Mouse (Mus musculus) heart, postnatal 14 days (tissue): ENCODE measurements around the gene Cnih3. TPM values are rescaled to one million over a fixed set of nuclear protein-coding genes. Genes with fewer than 3 reads are reported as not detected.
A peak's percentile ranks its signal among the peaks of the same experiment; 100 is the strongest.

Experiments used
- DNase-seq, 2 experiments: peaks; one replicate each; pipeline ENCODE4 v3.0.0; 2021 to 2022
- intact Hi-C: fragments of 180-260 bp; cut with DNase I; formaldehyde crosslinking; loops from one replicate; pipeline ENCODE4 v1.15.1; 2025
- long read RNA-seq, 2 experiments: library from polyadenylated mRNA; stranded (forward); transcript quantifications; one replicate each; pipeline ENCODE4 v2.0.0; 2021
- total RNA-seq, 2 experiments: library from RNA; stranded (reverse); gene quantifications; 2 replicates each; pipeline ENCODE4 v1.2.3; 2021

Gene Cnih3
- total RNA-seq = not detected
- long read RNA-seq, experiment 1 = 0 reads
- long read RNA-seq, experiment 2 = 0 reads

DNA sequence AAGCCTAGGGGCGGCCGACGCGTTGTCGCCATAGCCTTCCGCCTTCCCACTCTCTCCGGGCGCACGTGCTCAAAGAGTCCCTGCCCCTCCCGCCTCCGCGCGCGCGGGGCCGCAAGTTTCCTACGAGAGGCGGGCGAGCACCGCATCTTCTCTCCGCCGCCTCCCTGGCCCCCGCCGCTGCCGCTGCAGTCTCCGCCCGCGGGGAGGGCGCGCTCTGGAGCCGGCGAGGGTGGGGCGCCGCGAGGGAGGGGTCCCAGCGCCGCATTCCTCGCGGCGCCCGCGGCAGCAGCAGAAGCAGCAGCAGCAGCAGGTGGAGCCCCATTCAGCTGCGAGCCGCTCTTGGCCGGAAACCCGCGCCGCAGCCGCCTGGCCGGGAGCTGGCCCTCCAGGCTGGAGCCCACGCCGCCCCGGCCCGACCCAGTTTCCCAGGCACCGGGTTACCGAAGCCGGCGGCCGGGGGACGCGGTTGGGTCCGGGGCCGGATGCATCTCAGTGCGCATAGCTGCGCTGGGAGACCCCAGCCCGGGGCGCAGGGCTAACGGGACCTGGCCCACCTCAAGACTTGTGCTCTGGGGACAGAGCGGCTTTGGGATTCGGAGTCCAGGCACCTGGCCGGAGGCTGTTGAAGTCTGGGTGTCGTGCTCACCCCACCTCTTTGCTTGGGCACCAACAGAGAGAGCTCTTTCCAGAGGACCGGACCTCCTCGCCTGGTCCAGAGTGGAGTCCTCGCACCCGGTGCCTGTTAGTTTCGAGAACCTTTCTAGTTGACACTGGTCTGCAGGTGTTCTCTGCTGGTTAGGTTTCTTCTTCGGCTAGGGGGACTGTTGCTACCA lies at the start of gene Cnih3:
Cnih3 (plus strand) TSS at position 262 of the 833 bp plus-strand sequence.
- intact Hi-C loops = no loop called here
- DNase-seq = peak; percentile 57 to 60

DNA sequence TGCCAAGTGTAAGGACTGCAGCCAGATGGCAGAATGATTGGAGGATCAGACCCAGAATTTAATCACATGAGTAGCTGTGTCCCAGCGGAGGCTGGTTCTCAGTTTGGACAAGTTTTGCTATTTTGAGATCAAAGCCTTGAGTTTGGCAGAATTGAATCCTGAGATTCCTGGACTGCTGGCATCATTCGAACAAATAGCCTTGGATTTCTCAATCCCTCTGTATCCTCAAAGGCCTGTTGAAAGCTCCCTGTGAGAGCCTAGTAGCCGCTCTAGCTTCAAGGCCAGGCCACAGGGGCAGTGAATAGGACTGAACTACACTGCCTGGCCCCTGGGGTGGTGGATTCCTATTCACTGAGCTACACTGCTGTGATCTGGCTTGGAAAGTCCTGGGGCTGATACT lies 44.4 kb upstream of the Cnih3 start:
- DNase-seq = no peak
- intact Hi-C loops = no loop called here

DNA sequence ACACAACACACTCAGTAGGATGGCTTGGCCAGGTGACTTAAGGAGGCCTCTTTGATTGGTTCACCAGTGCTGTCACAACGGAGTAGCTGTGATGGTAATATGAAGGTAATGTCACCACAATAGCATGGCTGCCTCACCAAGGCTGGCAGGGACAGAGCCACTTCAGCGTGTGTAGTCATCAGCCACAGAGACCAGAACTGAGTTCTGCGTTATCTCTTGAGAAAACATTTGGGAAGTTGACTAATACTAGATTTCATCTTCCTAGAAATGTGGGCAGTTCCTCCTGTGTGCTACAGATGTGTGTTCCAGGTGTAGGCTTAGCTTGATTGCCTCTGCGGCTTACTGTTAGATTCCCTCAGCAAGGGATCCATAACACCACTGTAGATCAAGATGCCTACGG lies 41.7 kb upstream of the Cnih3 start:
- no peak for DNase-seq
- intact Hi-C loops = no loop called here

DNA sequence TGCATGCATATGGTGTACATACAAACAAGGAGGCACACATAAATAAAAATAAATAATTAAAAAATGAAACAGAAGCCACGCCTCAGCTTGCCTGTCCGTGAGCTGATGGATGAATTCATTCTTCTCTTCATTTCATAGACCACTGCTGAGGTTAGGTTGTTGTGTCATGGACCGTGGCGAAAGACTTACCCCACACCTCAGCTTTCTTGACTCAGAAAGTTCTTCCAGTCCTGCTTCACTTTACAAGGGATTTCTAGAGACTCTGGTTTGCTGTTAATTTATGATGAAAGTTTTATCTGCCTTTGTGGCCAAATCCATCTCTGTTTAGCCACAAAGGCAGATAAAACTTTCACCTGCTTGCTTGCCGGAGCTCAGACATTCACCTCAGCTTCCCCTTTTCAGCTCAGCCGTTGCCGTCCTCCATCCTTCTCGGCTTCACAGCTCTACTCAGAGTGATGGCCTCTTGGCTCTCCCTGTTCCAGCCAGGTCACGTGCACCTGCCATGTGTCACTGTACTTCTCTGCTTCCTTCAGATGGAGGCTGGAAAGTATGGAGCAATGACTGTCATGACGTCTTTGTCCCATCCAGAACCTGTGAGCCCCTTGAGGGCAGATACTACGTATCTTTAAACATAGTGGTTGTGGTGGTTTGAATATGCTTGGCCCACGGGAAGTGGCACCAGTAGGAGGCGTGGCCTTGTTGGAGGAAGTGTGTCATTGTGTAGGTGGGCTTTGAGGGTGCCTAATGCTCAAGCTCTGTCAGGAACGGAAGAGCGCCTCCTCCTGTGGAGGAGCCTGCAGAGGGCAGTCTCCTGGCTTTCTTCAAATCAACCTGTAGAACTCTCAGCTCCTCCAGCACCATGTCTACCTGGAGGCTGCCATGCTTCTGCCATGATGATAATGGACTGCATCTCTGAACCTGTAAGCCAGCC lies 40.0 kb upstream of the Cnih3 start:
- intact Hi-C loops = no loop called here
- DNase-seq = no peak

DNA sequence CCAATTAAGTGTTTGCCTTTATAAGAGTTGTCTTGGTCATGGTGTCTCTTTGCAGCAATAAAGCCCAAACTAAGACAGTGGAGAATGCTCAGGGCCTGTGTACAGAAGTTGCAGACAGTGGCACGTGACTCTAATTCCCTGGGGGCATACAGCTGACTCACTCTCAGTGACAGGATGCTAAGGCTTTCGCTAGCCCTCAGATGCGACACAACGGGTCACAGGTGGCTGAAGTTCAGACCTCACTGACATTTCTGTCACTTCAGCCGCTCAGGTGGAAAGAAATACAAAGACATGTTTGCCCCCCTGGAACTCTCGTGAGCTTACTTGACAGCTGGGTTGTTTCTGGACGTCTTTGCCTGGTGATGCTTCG lies 39.4 kb upstream of the Cnih3 start:
- intact Hi-C loops = no loop called here
- DNase-seq = no peak

DNA sequence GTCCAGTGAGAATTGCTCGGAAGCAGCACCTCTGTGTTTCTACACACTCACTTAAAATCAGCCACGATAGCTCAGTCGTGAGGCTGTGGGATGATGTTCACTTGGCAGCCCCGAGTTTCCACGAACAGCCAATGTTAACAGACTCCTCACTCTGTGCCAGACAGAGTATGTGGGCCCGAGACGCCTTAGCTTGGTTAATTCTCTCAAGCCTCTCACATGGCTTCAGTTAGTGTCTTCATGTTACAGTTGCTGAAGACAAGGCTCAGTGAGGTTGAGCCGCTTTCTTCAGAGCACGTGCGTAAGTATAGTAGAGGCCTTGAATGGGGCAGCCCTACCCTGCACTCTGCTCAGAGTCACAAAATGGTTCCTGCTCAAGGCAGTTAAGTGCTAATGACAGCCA lies 38.1 kb upstream of the Cnih3 start:
- intact Hi-C loops = no loop called here
- DNase-seq = no peak

DNA sequence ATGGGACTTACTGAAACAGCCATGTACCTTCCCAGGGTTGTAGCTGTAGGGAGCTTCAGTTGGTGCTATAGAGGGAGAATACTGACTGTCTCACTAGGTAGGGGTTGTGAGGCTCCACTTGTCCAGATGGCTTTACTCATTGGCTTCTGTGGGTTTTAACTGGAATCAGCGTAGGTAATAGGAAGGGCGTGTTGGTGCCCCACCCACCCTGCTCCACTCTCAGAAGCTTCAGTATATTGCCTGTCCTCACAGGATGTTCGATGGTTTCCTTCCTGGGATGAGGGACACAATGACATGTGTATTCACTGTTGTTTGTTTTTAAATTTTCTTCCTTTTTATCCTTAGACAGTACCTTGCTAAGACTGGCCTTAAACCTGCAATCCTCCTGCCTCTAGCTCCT lies 37.1 kb upstream of the Cnih3 start:
- DNase-seq = no peak
- intact Hi-C loops = no loop called here

DNA sequence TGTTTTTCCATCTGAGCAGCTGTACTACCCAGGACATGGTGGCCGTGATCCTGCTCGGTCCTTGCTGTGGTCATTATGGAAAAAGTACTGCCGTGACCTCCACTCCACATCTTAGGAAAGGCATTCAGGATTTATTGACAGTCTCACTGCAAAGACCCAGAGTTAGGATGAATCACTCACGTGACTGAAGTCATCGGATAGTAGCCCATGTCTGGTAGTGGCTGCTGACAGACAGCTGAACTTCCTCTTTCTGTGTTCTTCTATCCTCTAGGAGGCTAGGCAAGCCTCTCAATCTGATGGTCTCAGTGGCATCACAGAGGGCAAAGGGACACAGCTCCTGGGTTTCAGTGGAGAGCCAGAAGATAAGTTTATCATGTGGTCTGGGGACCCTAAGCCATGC lies 35.9 kb upstream of the Cnih3 start:
- no peak for DNase-seq
- intact Hi-C loops = no loop called here

DNA sequence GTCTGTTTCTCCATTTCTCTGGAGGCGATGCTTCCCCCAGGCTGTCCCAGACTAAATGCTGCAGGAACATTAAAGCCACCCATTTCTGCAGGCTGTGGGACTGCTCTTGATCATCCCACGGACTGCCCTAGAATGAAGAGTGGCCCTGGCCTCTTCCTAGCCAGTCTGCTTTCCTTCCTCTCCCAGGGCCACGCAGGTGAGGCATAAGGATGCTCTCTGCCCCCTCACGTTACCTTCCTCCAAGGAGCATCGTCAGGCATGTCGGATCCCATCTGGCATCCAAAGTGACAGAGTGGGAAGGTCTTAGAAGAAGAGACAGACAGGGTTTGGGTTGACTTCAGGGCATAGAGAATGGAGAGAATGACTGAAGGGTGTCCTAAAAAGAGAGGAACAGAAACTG lies 33.0 kb upstream of the Cnih3 start:
- DNase-seq = no peak
- intact Hi-C loops = no loop called here

DNA sequence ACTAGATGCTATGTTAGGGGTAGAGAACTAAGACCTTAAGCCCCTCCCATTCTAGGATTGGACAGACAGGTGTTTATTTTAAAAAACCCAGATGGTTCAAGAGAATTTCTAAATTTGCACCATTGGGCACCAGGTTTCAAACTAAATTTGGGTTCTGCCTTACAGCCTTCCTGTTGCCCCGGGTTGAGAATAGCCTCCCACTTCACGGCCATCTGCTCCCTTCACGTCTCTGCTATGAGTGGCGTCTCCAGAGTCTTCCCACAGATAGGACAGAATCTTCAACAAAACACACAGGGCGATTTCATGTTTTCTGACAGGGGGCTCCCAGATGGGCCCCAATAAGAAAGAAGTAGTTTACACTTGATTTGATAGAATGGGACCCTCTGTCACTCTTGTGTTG lies 31.3 kb upstream of the Cnih3 start:
- intact Hi-C loops = no loop called here

DNA sequence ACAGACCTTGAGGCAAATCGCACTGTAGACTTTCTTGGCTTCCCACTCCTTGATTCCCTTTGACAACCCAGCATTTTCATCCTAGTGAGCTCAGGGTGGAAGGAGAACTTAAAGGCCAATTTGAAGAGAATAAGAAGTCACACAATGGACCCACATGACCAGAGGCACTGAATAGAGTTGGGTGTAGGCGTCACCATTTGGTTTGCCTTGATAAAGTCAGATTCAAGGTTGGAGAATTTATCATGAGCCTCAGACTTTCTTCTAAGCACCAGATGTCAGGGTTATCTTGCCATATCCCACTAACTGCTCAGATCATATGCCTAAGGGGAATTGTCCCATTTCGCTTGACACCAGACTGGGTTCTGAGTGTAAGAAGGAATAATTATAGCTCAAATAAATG lies 29.3 kb upstream of the Cnih3 start:
- no peak for DNase-seq
- intact Hi-C loops = no loop called here

More for the DNA sequence above, 31.3 kb upstream of the Cnih3 start:
- DNase-seq = no peak

DNA sequence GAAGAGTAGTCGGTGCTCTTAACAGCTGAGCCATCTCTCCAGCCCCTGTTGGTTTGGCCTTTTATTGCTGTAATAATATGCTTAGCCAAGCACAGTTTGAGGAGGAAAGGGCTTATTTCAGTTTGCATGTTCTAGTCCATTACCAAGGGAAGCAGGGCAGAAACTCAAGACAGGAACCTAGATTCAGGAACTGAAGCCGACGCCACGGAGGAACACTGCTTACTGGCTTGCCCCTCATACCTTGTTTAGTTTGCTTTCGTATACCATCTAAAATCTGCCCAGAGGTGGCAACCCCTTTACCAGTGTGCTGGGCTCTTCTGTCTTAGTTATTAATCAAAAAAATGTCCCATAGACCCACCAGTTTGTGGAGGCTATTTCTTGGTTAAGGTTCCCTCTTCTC lies 25.3 kb upstream of the Cnih3 start:
- intact Hi-C loops = no loop called here
- no peak for DNase-seq

DNA sequence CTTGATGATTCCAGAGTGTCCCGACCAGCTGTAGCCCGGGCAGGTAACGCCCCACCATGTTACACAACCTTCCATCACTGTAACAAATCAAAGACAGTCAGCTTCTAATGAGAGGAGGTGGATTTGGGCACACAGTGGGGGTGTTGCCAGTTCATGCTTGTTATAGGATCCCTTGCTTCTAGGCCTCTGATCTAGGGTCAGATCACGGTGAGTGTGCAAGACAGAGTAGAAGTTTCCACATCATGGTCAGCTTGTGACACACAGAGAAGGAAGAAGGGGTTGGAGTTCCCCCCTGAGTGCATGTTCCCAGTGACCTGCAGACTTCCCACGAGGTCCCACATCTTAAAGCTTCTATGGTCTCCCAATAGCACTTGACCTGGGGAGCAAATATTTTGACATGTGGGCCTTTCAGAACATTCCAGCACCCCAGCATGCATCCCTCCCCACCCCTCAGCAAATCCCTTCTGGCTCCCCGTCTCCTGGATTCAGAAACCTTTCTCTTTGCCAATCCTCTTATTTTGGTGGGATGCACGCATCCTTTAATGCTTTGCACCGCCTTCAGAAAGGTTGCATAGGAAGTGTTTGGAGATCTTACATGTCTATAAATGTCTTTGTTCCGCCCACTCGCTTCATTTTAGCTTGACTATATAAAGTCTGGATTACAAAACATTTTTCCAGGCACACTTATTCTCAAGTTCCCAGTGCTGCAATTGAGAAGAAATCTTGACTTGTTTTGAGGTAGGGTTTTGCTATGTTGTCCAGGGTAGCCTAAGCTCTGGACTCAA lies 24.6 kb upstream of the Cnih3 start:
- intact Hi-C loops = no loop called here

DNA sequence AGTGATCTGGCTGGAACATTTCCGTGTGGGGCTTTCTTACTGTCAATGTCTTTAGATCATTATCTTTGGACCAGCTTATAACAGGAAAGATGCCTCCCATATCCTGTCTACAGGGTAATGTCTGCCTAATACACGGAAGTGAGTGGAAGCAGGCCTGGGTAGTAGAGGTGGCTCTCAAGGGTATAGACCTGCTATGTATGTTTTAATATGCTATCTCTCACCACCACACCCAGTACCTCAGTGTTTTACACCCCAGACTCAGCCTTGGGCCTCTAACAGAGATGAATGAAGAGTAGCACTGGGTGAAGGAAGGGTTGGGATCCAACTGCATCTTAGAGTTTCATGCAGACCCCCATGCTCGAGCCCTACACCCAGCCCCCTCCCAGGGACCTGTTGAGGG lies 23.3 kb upstream of the Cnih3 start:
- intact Hi-C loops = no loop called here

More for the DNA sequence above, 24.6 kb upstream of the Cnih3 start:
- DNase-seq = no peak

DNA sequence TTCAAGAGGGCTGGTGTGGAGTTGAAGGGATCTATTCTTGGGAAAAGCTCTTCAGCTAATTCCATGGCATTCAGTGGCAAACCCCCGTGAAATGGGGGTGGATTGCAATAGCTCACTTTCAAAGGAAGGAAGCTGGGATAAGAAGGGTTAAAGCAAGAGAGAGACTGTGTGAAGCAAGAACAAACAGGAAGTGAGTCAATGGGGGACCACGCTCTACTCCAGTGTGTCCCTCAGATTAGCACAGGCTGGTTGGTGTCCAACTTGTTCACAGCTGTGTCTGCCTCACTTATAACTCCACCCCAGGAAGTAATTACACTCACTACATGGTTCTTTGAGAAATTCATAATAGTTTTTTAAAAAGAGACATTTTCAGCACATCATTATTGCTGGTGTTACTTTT lies 19.8 kb upstream of the Cnih3 start:
- intact Hi-C loops = no loop called here
- peak; percentile 20 to 47 for DNase-seq

More for the DNA sequence above, 23.3 kb upstream of the Cnih3 start:
- DNase-seq = no peak

DNA sequence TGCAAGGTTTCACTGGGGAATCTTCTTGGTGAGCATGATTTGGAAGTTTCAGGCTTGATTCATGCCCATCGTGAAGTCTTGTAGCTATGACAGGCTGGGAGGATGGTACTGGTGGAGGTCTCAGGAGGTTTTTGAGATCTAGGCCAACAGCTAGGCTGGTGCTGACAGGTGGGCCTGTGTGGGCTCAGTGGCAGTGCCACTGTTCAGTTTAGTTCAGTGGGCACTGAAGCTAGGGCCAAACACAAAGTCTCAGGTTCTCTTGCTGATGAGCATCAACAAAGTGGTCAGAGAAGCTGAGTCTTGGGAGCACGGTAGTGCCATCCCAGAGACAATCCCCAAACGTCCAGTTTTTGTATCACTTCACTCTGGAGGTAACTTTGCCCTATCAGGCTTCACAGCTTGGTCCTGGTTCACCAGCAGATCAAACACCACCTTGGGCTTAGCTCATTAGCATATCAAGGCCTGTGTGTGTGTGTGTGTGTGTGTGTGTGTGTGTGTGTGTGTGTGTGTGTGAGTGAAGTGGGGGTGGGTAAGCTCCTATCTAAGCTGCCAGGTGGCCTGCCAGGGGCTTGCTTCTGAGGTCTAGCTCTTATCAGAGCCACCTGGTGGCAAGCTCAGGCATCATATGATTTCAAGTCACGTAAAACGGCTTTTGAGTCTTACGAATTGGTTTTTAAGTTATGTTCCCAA lies 18.0 kb upstream of the Cnih3 start:
- intact Hi-C loops = no loop called here
- DNase-seq = no peak

DNA sequence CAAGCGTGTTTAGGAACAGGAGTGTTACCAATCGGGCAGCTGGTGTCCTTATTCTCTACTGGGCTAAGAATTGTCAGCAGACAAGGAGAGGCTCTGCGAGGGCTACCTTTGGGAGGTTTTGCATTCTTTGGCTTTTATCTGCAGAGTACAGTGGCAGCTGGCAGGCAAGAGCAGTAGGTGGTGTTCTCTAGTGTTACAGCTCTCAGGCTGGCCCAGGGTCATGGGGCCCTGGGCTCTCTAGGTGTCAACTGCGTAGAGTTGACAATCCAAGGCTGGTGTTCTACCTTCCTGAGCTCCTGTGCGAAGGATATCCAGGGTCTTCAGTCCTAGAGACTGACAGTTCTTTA lies 17.4 kb upstream of the Cnih3 start:
- DNase-seq = no peak
- intact Hi-C loops = no loop called here

DNA sequence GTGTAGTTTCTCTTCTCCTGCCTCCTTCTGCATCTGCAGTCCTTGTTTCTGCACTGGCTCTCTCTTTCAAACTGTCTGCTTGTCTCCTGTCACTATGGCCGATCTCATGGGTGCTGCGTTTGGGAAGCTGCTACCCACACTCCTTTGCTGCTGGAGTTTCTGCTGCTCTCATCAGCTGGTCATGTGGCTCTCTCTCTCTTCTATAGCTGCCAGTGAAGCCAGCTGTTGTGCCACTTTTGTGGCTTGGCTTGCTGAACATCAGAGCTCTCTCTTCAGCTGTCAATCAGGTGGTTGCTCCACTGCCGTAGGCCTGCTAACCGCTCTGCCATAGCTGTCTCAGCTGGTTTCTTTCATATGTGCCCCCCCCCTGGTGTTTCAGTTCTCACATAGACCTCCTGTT lies 17.0 kb upstream of the Cnih3 start:
- intact Hi-C loops = no loop called here
- DNase-seq = no peak

DNA sequence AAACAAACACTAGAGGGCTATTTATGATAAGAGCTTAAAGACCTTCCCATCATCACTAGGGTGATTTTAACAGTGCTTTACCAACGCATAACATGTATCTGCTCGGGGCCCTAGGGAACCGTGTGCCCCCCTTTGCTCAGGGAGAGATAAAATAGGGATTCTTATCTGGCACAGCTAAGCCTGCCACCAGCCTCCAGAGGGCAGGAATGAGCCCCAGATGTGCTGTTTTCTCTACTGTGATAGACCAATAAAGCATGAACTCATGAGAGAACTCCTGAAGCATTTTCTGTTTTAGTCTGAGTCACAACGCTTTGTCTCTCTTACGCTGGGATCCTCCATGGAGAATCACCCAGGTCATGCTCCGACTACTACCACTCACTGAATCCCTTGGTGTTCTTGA lies 15.6 kb upstream of the Cnih3 start:
- intact Hi-C loops = no loop called here
- DNase-seq = no peak

DNA sequence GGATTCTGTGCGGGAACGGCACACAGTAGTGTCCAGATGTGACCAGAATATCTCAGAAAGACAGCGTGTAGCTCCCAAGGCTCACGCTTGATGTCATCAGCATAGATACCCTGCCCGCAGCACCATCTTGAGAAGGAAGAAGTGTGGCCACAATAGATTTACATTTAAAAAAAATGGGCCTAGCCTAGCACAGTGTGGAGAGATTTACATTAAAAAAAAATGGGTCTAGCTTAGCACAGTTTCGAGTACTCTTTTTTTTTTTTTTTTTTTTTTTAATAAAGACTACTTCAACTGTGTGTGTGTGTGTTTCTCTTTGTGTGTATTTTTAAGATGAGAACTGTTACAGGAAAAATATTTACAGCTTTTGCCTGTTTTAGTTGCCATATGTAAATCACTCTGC lies 13.3 kb upstream of the Cnih3 start:
- intact Hi-C loops = no loop called here
- DNase-seq = no peak
